Mouse (Mus musculus) hindbrain, embryonic 14.5 days (tissue): ENCODE data around the gene Arhgap20. TPM values are rescaled to one million over a fixed set of nuclear protein-coding genes. Genes with fewer than 3 reads are reported as not detected.

Experiments
- ATAC-seq: fragments of 200-750 bp; cut with Nextera tagmentation; 2 replicates; pipeline ENCODE4 v1.8.0; 2017; ENCODE audit warnings: moderate number of reproducible peaks, mild to moderate bottlenecking, moderate TSS enrichment, moderate library complexity; ENCODE audit not compliant: low FRiP score
- DNase-seq: peaks from one replicate; pipeline ENCODE4 v3.0.0-alpha.2; 2015; ENCODE audit warnings: low spot score
- H3K27ac ChIP-seq: fragments of 300-500 bp; sonication (generic); 2 replicates; pipeline ENCODE4 v1.5.1; 2014; ENCODE audit warnings: mild to moderate bottlenecking, moderate library complexity
- H3K27me3 ChIP-seq: fragments of 300-500 bp; sonication (generic); 2 replicates; pipeline ENCODE4 v1.6.1; 2014; ENCODE audit warnings: mild to moderate bottlenecking, low read length, mixed read lengths; ENCODE audit not compliant: control insufficient read depth, insufficient read depth
- H3K36me3 ChIP-seq: fragments of 300-500 bp; sonication (generic); replicated peaks from 2 replicates; pipeline ENCODE4 v1.6.1; 2014; ENCODE audit not compliant: control insufficient read depth, insufficient read depth
- H3K4me1 ChIP-seq: fragments of 300-500 bp; sonication (generic); replicated peaks from 2 replicates; pipeline ENCODE4 v1.6.1; 2014; ENCODE audit warnings: antibody characterized with exemption, low read length, mixed read lengths; ENCODE audit not compliant: control insufficient read depth, insufficient read depth
- H3K4me2 ChIP-seq: fragments of 300-500 bp; sonication (generic); replicated peaks from 2 replicates; pipeline ENCODE4 v1.6.1; 2014; ENCODE audit warnings: mild to moderate bottlenecking, moderate library complexity
- H3K4me3 ChIP-seq: fragments of 300-500 bp; sonication (generic); replicated peaks from 2 replicates; pipeline ENCODE4 v1.5.1; 2014; ENCODE audit warnings: mild to moderate bottlenecking, low read length
- H3K9ac ChIP-seq: fragments of 300-500 bp; sonication (generic); 2 replicates; pipeline ENCODE4 v1.6.1; 2014
- H3K9me3 ChIP-seq: fragments of 300-500 bp; sonication (generic); 2 replicates; pipeline ENCODE4 v1.6.1; 2016; ENCODE audit warnings: low read length; ENCODE audit not compliant: control insufficient read depth
- WGBS: fragments of 180-500 bp; shearing (Covaris S2); extraction: QIAGEN DNeasy Blood & Tissue Kit; methylation state at CpG from one replicate; pipeline ENCODE4 v1.1.7; 2014; 5-methylcytosine and 5-hydroxymethylcytosine counted together
- polyA plus RNA-seq: library from polyadenylated mRNA; unstranded; fragments of >200 nt; fragmentation: Nextera tagmentation; extraction: Ambion mirVana; gene quantifications from 2 replicates; pipeline ENCODE4 v1.2.1, GENCODE M21; 2014

Arhgap20 gene
- polyA plus RNA-seq, 1 experiment from 2014 or later, result 29.7 TPM

DNA sequence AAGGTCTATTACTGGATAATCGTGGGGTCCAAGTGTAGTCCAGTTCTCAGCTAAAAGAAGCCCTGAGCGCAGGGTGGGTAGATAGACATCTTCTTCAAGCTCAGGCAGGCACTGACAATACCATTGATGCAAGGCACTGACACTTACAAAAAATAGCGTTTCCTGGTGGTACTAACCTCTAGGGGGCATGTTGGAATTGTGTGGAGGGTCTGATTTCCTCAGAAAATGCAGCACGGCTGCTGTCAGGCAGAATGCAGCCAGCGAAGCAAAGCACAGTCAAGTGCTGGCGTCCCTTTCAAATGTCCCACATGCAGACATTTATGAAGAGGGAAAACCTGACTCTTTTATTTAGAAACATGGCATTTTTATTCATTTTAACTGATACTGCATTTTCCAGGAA lies 22.2 kb downstream of the Arhgap20 start:
- no peak overlapping the region for H3K9ac ChIP-seq
- H3K27me3 ChIP-seq, result no peaks in the 10 kb centered on the region
- no peak overlapping the region for H3K4me3 ChIP-seq
- DNase-seq, result peak; percentile 30
- H3K9me3 ChIP-seq, result no peaks in the 10 kb centered on the region
- no peak overlapping the region; the same call in 1 of the 2 replicates for H3K27ac ChIP-seq
- H3K4me2 ChIP-seq, result no peak overlapping the region
- H3K4me1 ChIP-seq, result no peaks in the 10 kb centered on the region
- no peak for ATAC-seq
- WGBS, result 25% methylated on average over 6 of the region's 6 CpGs
- H3K36me3 ChIP-seq, result peaks cover 5% of the 10 kb centered on the region; the same call in 1 of the 2 replicates

DNA sequence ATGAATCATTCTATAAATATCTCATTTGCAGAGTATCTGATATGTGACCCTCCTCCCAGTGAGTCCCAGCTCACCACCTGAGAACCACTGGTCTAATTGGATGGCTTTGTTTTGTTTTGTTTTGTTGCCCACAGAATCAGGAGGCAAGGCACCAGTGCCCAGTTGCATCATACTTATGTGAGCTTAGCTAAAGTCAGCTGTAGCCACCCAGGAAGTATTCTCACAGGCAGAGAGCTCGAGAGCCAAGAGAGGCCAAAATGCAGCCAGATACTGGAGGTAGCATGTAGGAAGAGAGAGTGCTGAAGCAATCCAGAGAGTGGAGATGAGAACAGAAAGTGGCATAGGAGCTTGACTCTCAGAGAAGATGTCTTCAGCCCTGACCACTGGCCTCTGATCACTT lies 23.3 kb downstream of the Arhgap20 start:
- DNase-seq, result no peak
- 71% methylated on average over 1 of the region's 1 CpGs for WGBS
- no peak for ATAC-seq

DNA sequence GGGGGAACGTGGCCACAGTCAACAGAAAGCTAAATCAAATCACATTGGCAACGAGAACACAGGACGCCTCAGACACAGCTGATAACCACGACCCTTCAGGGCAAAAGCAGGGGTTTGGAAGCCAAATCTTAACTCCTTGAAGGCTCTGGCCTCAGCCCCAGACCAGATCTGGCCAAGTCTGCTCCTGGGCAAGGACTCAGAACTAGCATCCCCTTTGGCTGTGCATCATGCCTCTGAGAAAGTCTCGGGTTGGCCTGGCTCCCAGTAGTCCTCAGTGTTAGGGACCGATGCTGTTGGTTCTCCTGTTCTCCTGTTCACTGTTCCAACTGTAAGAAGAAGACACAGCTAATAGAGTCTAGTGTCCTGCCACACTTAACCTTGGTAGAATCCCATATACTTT lies 30.1 kb downstream of the Arhgap20 start:
- Histone ChIP-seq H3K9ac (no peak overlapping the region), H3K27ac (no peak overlapping the region), H3K4me2 (no peak overlapping the region), H3K4me1 (no peaks in the 10 kb centered on the region), H3K9me3 (no peaks in the 10 kb centered on the region), H3K27me3 (no peaks in the 10 kb centered on the region), H3K4me3 (no peak overlapping the region), H3K36me3 (no peaks in the 10 kb centered on the region)
- 75% methylated on average over 6 of the region's 6 CpGs for WGBS
- ATAC-seq, result no peak
- DNase-seq, result no peak

More for the DNA sequence above, 23.3 kb downstream of the Arhgap20 start:
- Histone ChIP-seq H3K4me3 (no peak overlapping the region), H3K4me1 (no peaks in the 10 kb centered on the region), H3K27ac (no peak overlapping the region), H3K4me2 (no peak overlapping the region), H3K36me3 (peaks cover 5% of the 10 kb centered on the region; the same call in 1 of the 2 replicates), H3K9me3 (no peaks in the 10 kb centered on the region), H3K27me3 (no peaks in the 10 kb centered on the region), H3K9ac (no peak overlapping the region)

DNA sequence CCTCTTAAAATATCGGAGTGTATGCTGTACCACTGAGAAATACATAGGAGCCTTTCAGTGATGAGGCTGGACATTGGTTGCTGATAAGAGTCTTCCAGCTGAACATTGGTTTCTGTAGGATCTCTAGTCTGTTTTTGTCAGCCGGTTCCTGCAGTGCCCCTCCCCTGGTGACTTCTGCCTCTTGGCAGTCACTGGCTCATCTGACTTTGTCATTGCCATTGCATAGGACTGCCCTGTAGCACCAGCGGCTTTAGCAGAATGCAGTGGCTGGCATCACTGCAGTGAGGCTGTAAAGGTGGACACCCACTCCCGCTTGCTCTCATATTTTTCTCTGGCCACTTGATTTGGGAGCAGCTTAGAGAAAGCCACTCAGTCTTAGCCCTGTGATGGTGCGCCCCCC lies 33.1 kb downstream of the Arhgap20 start:
- Histone ChIP-seq H3K9ac (no peak overlapping the region), H3K4me1 (no peaks in the 10 kb centered on the region), H3K27ac (no peak overlapping the region), H3K4me3 (no peak overlapping the region), H3K9me3 (no peaks in the 10 kb centered on the region), H3K4me2 (no peak overlapping the region), H3K36me3 (no peaks in the 10 kb centered on the region), H3K27me3 (no peaks in the 10 kb centered on the region)
- 89% methylated on average over 5 of the region's 5 CpGs for whole genome bisulfite sequencing
- ATAC-seq, result no peak
- DNase-seq, result no peak

- no peak overlapping the region for H3K4me2 ChIP-seq
- no peaks in the 10 kb centered on the region for H3K4me1 ChIP-seq
- H3K4me3 ChIP-seq, result no peak overlapping the region
- WGBS, result 90% methylated on average over 9 of the region's 9 CpGs
- DNase-seq (no peak), ATAC-seq (no peak)
- no peaks in the 10 kb centered on the region for H3K27me3 ChIP-seq
- H3K36me3 ChIP-seq, result no peaks in the 10 kb centered on the region
- no peak overlapping the region for H3K9ac ChIP-seq
- H3K9me3 ChIP-seq, result no peaks in the 10 kb centered on the region
- H3K27ac ChIP-seq, result no peak overlapping the region
Measured at GRCm38 (mm10) chr9:51799156-51799555, 34.0 kb downstream of the Arhgap20 start.

DNA sequence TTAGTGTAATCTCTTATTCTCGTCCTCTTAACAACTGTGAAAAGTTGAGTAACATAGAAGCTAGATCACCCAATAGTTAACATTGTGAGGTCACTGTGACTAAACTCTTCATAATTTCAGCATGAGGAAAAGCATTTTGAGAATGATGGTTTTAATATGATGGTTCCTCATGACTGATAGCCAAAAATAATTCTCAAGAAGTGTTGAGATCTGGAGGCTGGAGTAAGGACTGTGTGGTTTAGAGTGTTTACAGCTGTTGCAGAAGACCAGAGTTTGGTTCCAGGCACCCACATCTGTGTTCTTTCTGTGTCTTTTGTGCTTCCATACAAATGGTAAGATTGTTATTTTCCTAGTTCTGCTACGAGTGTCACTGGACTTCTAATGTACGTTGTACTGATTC lies 42.1 kb downstream of the Arhgap20 start:
- Histone ChIP-seq H3K4me3 (no peak overlapping the region), H3K36me3 (no peaks in the 10 kb centered on the region), H3K4me1 (no peaks in the 10 kb centered on the region), H3K9ac (no peak overlapping the region), H3K9me3 (no peaks in the 10 kb centered on the region), H3K27ac (no peak overlapping the region), H3K27me3 (no peaks in the 10 kb centered on the region), H3K4me2 (no peak overlapping the region)
- no peak for DNase-seq
- no peak for ATAC-seq
- WGBS, result 76% methylated on average over 3 of the region's 3 CpGs

- no peaks in the 10 kb centered on the region for H3K4me1 ChIP-seq
- 86% methylated on average over 1 of the region's 1 CpGs for WGBS
Measured at GRCm38 (mm10) chr9:51812931-51813330, 47.8 kb downstream of the Arhgap20 start.

GRCm38 (mm10) chr9:51824516-51824915 lies 59.4 kb downstream of the Arhgap20 start:
- H3K36me3 ChIP-seq, result peaks cover 19% of the 10 kb centered on the region; the same call in 1 of the 2 replicates
- DNase-seq, result no peak
- no peak for ATAC-seq
- H3K4me1 ChIP-seq, result no peaks in the 10 kb centered on the region
- H3K27ac ChIP-seq, result no peak overlapping the region
- H3K9ac ChIP-seq, result no peak overlapping the region
- H3K4me2 ChIP-seq, result no peak overlapping the region
- no peaks in the 10 kb centered on the region for H3K27me3 ChIP-seq
- WGBS, result 83% methylated on average over 7 of the region's 7 CpGs
- no peak overlapping the region for H3K4me3 ChIP-seq
- H3K9me3 ChIP-seq, result no peaks in the 10 kb centered on the region

More at GRCm38 (mm10) chr9:51812931-51813330, 47.8 kb downstream of the Arhgap20 start:
- Histone ChIP-seq H3K9ac (no peak overlapping the region), H3K27ac (no peak overlapping the region), H3K9me3 (no peaks in the 10 kb centered on the region), H3K36me3 (no peaks in the 10 kb centered on the region), H3K27me3 (no peaks in the 10 kb centered on the region), H3K4me2 (no peak overlapping the region), H3K4me3 (no peak overlapping the region)
- ATAC-seq (no peak), DNase-seq (no peak)

GRCm38 (mm10) chr9:51831596-51831995 lies 66.5 kb downstream of the Arhgap20 start:
- H3K27ac ChIP-seq, result no peak overlapping the region
- WGBS, result 63% methylated on average over 11 of the region's 11 CpGs

GRCm38 (mm10) chr9:51832368-51832767 lies 67.2 kb downstream of the Arhgap20 start:
- Histone ChIP-seq H3K4me2 (no peak overlapping the region), H3K9ac (no peak overlapping the region), H3K27me3 (no peaks in the 10 kb centered on the region), H3K4me1 (no peaks in the 10 kb centered on the region), H3K36me3 (peaks cover 44% of the 10 kb centered on the region), H3K27ac (no peak overlapping the region), H3K4me3 (no peak overlapping the region), H3K9me3 (no peaks in the 10 kb centered on the region)
- ATAC-seq (no peak), DNase-seq (no peak)
- WGBS, result 76% methylated on average over 5 of the region's 5 CpGs

More at GRCm38 (mm10) chr9:51831596-51831995, 66.5 kb downstream of the Arhgap20 start:
- H3K4me3 ChIP-seq, result no peak overlapping the region
- H3K9me3 ChIP-seq, result no peaks in the 10 kb centered on the region
- no peak overlapping the region for H3K4me2 ChIP-seq
- no peak for ATAC-seq
- H3K36me3 ChIP-seq, result peaks cover 44% of the 10 kb centered on the region
- no peaks in the 10 kb centered on the region for H3K27me3 ChIP-seq
- H3K4me1 ChIP-seq, result no peaks in the 10 kb centered on the region
- no peak overlapping the region for H3K9ac ChIP-seq
- no peak for DNase-seq
